Mouse (Mus musculus): ENCODE data around the gene Prpf40b.

Gene Prpf40b

GRCm38 (mm10) chr15:99333676-99334065, 38.8 kb downstream of the Prpf40b start:
- DNase-seq = no peak

GRCm38 (mm10) chr15:99334500-99334899, 39.6 kb downstream of the Prpf40b start:
- no peak for DNase-seq

GRCm38 (mm10) chr15:99335801-99336320, 41.0 kb downstream of the Prpf40b start:
- DNase-seq = no peak

- no peak for DNase-seq
Measured at GRCm38 (mm10) chr15:99338916-99339315, 44.0 kb downstream of the Prpf40b start.

GRCm38 (mm10) chr15:99339669-99340068, 44.8 kb downstream of the Prpf40b start:
- DNase-seq = no peak

- DNase-seq = no peak
Measured at GRCm38 (mm10) chr15:99341102-99341501, 46.2 kb downstream of the Prpf40b start.

- DNase-seq = no peak
Measured at GRCm38 (mm10) chr15:99342194-99342981, 47.5 kb downstream of the Prpf40b start.

- peak; percentile 12 for DNase-seq
Measured at GRCm38 (mm10) chr15:99343414-99344147, 48.7 kb downstream of the Prpf40b start.

GRCm38 (mm10) chr15:99344148-99344870, 49.4 kb downstream of the Prpf40b start:
- DNase-seq = no peak

- no peak for DNase-seq
Measured at GRCm38 (mm10) chr15:99344961-99345360, 50.1 kb downstream of the Prpf40b start.

GRCm38 (mm10) chr15:99351610-99352009, 56.7 kb downstream of the Prpf40b start:
- no peak for DNase-seq

GRCm38 (mm10) chr15:99352306-99352705, 57.4 kb downstream of the Prpf40b start:
- no peak for DNase-seq

- no peak for DNase-seq
Measured at GRCm38 (mm10) chr15:99355660-99356059, 60.8 kb downstream of the Prpf40b start.

- no peak for DNase-seq
Measured at GRCm38 (mm10) chr15:99356462-99356861, 61.6 kb downstream of the Prpf40b start.

- no peak for DNase-seq
Measured at GRCm38 (mm10) chr15:99358952-99359351, 64.1 kb downstream of the Prpf40b start.

GRCm38 (mm10) chr15:99364022-99364530, 69.2 kb downstream of the Prpf40b start:
- DNase-seq = no peak

- DNase-seq = no peak
Measured at GRCm38 (mm10) chr15:99364921-99365320, 70.0 kb downstream of the Prpf40b start.

All from retina, postnatal 1 day (tissue).